Mouse (Mus musculus) megakaryocyte, embryonic 14.5 days (primary cell): Measurements from ENCODE around the gene Limk1.

Experiments used
- FLI1 ChIP-seq: IDR thresholded peaks from 2 replicates; pipeline ENCODE4 v1.6.1; 2012; ENCODE audit warnings: low read length, inconsistent platforms, mixed read lengths
- GATA1 ChIP-seq: IDR thresholded peaks from 3 replicates; pipeline ENCODE4 v1.6.1; 2012; ENCODE audit warnings: mixed read lengths, low read length, inconsistent platforms, borderline replicate concordance

DNA sequence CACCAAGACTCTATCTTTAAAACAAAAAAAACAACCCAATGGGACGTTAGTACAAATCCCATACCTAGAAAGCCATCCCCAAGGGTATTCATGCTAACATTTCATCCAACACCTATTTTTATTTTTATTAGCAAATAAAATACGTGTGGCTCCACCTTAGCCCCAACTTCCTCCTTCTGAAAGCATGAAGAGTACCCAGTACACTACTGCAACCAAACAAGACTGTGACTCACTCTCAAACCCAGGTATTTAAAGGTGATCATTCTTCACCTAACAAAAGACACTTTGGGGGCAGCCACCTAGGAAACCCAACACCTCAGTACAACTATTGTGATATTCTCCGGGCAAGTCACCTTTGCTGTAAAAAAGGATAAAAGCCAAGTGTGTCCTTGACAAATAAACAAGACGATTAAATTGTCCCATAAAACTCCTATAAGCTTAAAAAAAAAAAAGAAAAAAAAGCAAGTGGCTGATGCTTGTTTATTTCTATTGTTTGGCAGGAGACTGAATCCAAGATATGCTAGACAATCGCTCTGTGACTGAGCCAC lies 50.5 kb downstream of the Limk1 start:
- TF ChIP-seq GATA1 (no peak), FLI1 (no peak)
